Mouse (Mus musculus): ENCODE results near the gene Glud1.

DNA sequence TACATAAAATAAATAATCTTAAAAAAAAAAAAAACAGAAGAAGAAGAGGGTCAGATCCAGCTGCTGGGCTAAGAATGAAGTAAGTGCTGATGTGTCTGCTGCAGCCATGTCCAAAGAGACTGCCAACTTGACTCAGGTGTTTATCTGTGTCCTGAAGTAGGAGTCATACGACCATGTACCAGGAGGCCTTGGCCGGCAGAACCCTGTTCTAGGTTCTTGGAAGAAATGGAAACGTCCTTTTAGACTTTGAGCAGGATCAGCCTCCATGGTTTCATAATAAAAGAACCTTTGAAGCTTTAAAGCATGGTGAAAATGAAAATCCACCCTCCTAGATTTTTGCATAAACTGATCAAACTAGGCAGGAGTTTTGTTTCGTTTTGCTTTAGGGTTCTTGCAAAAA, 43.9 kb downstream of the Glud1 start:
- TF ChIP-seq CTCF (IDR thresholded peaks at IDR 0.05; ENCODE audit: low read depth, low read length) (no peak), GATA2 (IDR thresholded peaks at IDR 0.05; ENCODE audit: borderline replicate concordance, low read depth, low read length) (no peak), POLR2AphosphoS5 (IDR thresholded peaks at IDR 0.05; ENCODE audit: insufficient replicate concordance, low read depth, low read length) (no peak), GATA1 (IDR thresholded peaks at IDR 0.05; ENCODE audit: borderline replicate concordance, low read length) (no peak)

All from G1E (cell line).